Mouse (Mus musculus): ENCODE results near the gene Agpat1.

Agpat1 gene

GRCm38 (mm10) chr17:34604061-34604508 lies at the start of gene Agpat1:
Agpat1 (plus strand) TSS chr17:34604262.
- peak; percentile 100 for DNase-seq (ENCODE audit: low read depth)

GRCm38 (mm10) chr17:34555483-34555882 lies 48.6 kb upstream of the Agpat1 start:
- DNase-seq (ENCODE audit: low read depth) = peak; percentile 73

- DNase-seq (ENCODE audit: low read depth) = peak; percentile 46
Measured at GRCm38 (mm10) chr17:34556406-34556805, 47.7 kb upstream of the Agpat1 start.

GRCm38 (mm10) chr17:34557411-34557810 lies 46.7 kb upstream of the Agpat1 start:
- no peak for DNase-seq (ENCODE audit: low read depth)

GRCm38 (mm10) chr17:34559116-34559515 lies 44.9 kb upstream of the Agpat1 start:
- no peak for DNase-seq (ENCODE audit: low read depth)

GRCm38 (mm10) chr17:34559895-34560294 lies 44.2 kb upstream of the Agpat1 start:
- DNase-seq (ENCODE audit: low read depth) = no peak

GRCm38 (mm10) chr17:34560438-34560837 lies 43.6 kb upstream of the Agpat1 start:
- no peak for DNase-seq (ENCODE audit: low read depth)

GRCm38 (mm10) chr17:34561200-34561599 lies 42.9 kb upstream of the Agpat1 start:
- DNase-seq (ENCODE audit: low read depth) = no peak

- no peak for DNase-seq (ENCODE audit: low read depth)
Measured at GRCm38 (mm10) chr17:34562595-34562994, 41.5 kb upstream of the Agpat1 start.

GRCm38 (mm10) chr17:34563354-34563753 lies 40.7 kb upstream of the Agpat1 start:
- no peak for DNase-seq (ENCODE audit: low read depth)

GRCm38 (mm10) chr17:34564003-34564421 lies 40.0 kb upstream of the Agpat1 start, which contains the start of gene Notch4:
Notch4 (plus strand) TSS chr17:34564268.
- DNase-seq (ENCODE audit: low read depth) = peak; percentile 34

- DNase-seq (ENCODE audit: low read depth) = no peak
Measured at GRCm38 (mm10) chr17:34564796-34565195, 39.3 kb upstream of the Agpat1 start.

- no peak for DNase-seq (ENCODE audit: low read depth)
Measured at GRCm38 (mm10) chr17:34567311-34567710, 36.8 kb upstream of the Agpat1 start.

- no peak for DNase-seq (ENCODE audit: low read depth)
Measured at GRCm38 (mm10) chr17:34568421-34568820, 35.6 kb upstream of the Agpat1 start.

- DNase-seq (ENCODE audit: low read depth) = no peak
Measured at GRCm38 (mm10) chr17:34569919-34570318, 34.1 kb upstream of the Agpat1 start.

- peak; percentile 36 for DNase-seq (ENCODE audit: low read depth)
Measured at GRCm38 (mm10) chr17:34571875-34572274, 32.2 kb upstream of the Agpat1 start.

- DNase-seq (ENCODE audit: low read depth) = no peak
Measured at GRCm38 (mm10) chr17:34572361-34572760, 31.7 kb upstream of the Agpat1 start.

- DNase-seq (ENCODE audit: low read depth) = no peak
Measured at GRCm38 (mm10) chr17:34576577-34576976, 27.5 kb upstream of the Agpat1 start.

- DNase-seq (ENCODE audit: low read depth) = no peak
Measured at GRCm38 (mm10) chr17:34578070-34578469, 26.0 kb upstream of the Agpat1 start.

GRCm38 (mm10) chr17:34582528-34582927 lies 21.5 kb upstream of the Agpat1 start:
- no peak for DNase-seq (ENCODE audit: low read depth)

- no peak for DNase-seq (ENCODE audit: low read depth)
Measured at GRCm38 (mm10) chr17:34583397-34583796, 20.7 kb upstream of the Agpat1 start.

- no peak for DNase-seq (ENCODE audit: low read depth)
Measured at GRCm38 (mm10) chr17:34583819-34584218, 20.2 kb upstream of the Agpat1 start.

- no peak for DNase-seq (ENCODE audit: low read depth)
Measured at GRCm38 (mm10) chr17:34585121-34585520, 18.9 kb upstream of the Agpat1 start.

All from 416B (cell line).